Mouse (Mus musculus): ENCODE data around the gene Wfdc21.

DNA sequence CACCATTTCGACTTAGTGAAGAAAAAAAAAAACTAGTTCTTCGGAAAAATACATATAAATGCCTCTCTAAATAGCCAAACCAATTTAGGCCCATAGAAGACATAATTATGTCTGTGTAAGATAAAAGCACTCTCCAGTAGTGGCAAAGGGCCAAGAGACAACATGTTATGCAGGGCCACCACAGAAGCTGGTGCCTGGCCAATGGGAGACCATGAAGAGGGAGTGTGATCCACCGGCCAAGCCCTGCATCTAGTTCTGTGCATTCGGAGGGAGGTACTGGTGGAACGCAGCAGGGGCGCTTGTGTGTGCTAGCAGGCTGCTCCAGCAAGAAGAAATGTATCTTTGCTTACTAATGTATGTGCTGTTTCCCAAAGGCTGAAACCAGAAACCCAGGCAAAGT, 49.4 kb downstream of the Wfdc21 start:
- TF ChIP-seq CTCF (IDR thresholded peaks at IDR 0.05; ENCODE audit: low read depth) (no peak), EP300 (optimal IDR thresholded peaks at IDR 0.05) (no peak)
